Mouse (Mus musculus) intestine, embryonic 14.5 days (tissue): ENCODE data around the gene Cpm. TPM values are rescaled to one million over a fixed set of nuclear protein-coding genes. Genes with fewer than 3 reads are reported as not detected.

ENCODE experiments used
- ATAC-seq: fragments of 200-750 bp; cut with Nextera tagmentation; replicated peaks from 2 replicates; pipeline ENCODE4 v1.8.0; 2017; ENCODE audit warnings: low read depth, moderate number of reproducible peaks, moderate TSS enrichment, moderate library complexity; ENCODE audit not compliant: low FRiP score, low TSS enrichment
- DNase-seq: peaks from one replicate; pipeline ENCODE4 v3.0.0-alpha.2; 2018; ENCODE audit warnings: low spot score
- H3K27ac ChIP-seq: fragments of 300-500 bp; sonication (generic); 2 replicates; pipeline ENCODE4 v1.5.1; 2014; ENCODE audit warnings: low read depth, mild to moderate bottlenecking, control low read depth
- H3K27me3 ChIP-seq: fragments of 300-500 bp; sonication (generic); replicated peaks from 2 replicates; pipeline ENCODE4 v1.6.1; 2014; ENCODE audit warnings: low read length, control low read depth; ENCODE audit not compliant: control insufficient read depth, insufficient read depth
- H3K36me3 ChIP-seq: fragments of 300-500 bp; sonication (generic); 2 replicates; pipeline ENCODE4 v1.6.1; 2014; ENCODE audit warnings: low read length, control low read depth; ENCODE audit not compliant: control insufficient read depth, insufficient read depth
- H3K4me1 ChIP-seq: fragments of 300-500 bp; sonication (generic); replicated peaks from 2 replicates; pipeline ENCODE4 v1.6.1; 2014; ENCODE audit warnings: low read length, control low read depth, mixed read lengths; ENCODE audit not compliant: control insufficient read depth, insufficient read depth
- H3K4me2 ChIP-seq: fragments of 300-500 bp; sonication (generic); 2 replicates; pipeline ENCODE4 v1.6.1; 2014; ENCODE audit warnings: low read length
- H3K4me3 ChIP-seq: fragments of 300-500 bp; sonication (generic); 2 replicates; pipeline ENCODE4 v1.5.1; 2014; ENCODE audit warnings: low read depth, low read length, control low read depth, mixed read lengths
- H3K9ac ChIP-seq: fragments of 300-500 bp; sonication (generic); 2 replicates; pipeline ENCODE4 v1.6.1; 2014; ENCODE audit warnings: mild to moderate bottlenecking, low read length
- H3K9me3 ChIP-seq: fragments of 300-500 bp; sonication (generic); 2 replicates; pipeline ENCODE4 v1.6.1; 2016; ENCODE audit warnings: low read length, control low read depth; ENCODE audit not compliant: control insufficient read depth
- WGBS: fragments of 180-500 bp; shearing (Covaris S2); extraction: QIAGEN DNeasy Blood & Tissue Kit; methylation state at CpG from one replicate; pipeline ENCODE4 v1.1.7; 2014; 5-methylcytosine and 5-hydroxymethylcytosine counted together
- polyA plus RNA-seq: library from polyadenylated mRNA; unstranded; fragments of >200 nt; fragmentation: Nextera tagmentation; extraction: Ambion mirVana; gene quantifications from 2 replicates; pipeline ENCODE4 v1.2.1, GENCODE M21; 2014

Cpm gene
- polyA plus RNA-seq, 1 experiment from 2014 or later, result 66.6 TPM

DNA sequence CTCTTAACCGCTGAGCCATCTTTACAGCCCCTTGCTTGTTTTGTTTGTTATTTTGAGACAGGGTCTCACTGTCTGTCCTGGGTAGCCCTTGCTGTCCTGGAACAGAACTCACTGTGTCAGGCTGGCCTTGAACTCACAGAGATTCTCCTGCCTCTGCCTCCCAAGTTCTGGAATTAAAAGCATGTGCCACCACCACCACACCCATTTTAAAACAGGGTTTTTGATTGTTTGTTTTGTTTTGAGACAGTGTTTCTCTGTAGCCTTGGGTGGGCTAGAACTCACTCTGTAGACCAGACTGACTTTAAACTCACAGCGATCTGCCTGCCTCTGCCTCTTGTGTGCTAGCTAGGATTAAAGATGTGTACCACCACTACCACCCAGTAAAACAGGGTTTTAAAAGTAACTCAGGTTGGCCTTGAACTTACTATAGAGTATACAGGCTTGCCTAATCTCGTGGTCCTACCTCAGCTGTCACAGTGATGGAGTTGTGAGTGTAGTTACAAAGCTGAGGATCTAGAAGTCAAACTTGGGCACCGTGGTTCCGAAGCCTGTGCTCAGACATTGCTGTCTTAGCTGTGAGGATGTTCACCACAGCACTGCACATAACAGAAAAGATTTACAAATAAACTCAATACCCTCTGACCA is 4.4 kb downstream of the Cpm start:
- Histone ChIP-seq H3K27ac (no peak overlapping the region), H3K4me2 (no peak overlapping the region), H3K27me3 (peaks cover 24% of the 10 kb centered on the region), H3K9ac (no peak overlapping the region), H3K4me3 (no peak overlapping the region), H3K36me3 (no peaks in the 10 kb centered on the region), H3K4me1 (0 out of 2 replicates have a peak, but pooled peaks cover 3% of the 10 kb centered on the region), H3K9me3 (no peaks in the 10 kb centered on the region)
- no peak for DNase-seq
- 87% methylated on average over 5 of the region's 5 CpGs for WGBS
- no peak for ATAC-seq

GRCm38 (mm10) chr10:117634323-117635030 is 5.2 kb downstream of the Cpm start:
- no peak for DNase-seq
- H3K9me3 ChIP-seq, result no peaks in the 10 kb centered on the region
- H3K4me3 ChIP-seq, result no peak overlapping the region
- 85% methylated on average over 10 of the region's 10 CpGs for WGBS
- ATAC-seq, result no peak
- H3K9ac ChIP-seq, result no peak overlapping the region
- no peak overlapping the region for H3K27ac ChIP-seq
- no peaks in the 10 kb centered on the region for H3K4me1 ChIP-seq
- peaks cover 21% of the 10 kb centered on the region for H3K27me3 ChIP-seq
- no peak overlapping the region for H3K4me2 ChIP-seq
- H3K36me3 ChIP-seq, result no peaks in the 10 kb centered on the region

DNA sequence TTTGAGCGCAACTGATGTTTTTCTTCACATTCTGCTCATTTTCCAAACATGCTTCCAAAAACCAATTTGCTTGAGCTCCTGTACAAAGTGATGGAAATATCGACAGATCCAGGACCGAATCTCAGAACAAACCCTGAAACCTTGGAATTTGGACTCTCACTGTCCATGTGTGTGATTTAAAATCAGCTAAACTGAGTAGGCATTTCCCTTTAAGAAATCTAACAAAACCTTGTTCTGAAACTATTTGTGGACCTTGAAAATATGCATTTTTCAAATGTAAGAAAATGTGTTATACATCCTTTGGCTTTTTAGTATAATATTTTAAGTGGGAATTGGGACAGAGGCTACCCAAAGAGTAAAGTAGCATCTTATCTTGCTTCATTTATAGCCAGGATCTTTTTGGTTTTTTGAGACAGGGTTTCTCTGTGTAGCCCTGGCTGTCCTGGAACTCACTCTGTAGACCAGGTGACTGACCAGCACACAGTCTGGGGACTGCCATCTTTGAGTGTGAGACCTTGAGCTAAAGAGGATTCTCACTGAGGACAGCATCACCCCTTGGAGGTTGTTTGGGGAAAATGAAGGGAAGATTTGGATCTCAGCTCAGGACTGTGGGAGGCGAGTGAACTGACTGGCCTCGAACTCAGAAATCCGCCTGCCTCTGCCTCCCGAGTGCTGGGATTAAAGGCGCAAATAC is 5.9 kb downstream of the Cpm start:
- Histone ChIP-seq H3K27me3 (peaks cover 15% of the 10 kb centered on the region), H3K4me1 (no peaks in the 10 kb centered on the region), H3K4me3 (no peak overlapping the region), H3K9ac (no peak overlapping the region), H3K9me3 (no peaks in the 10 kb centered on the region), H3K4me2 (no peak overlapping the region), H3K27ac (no peak overlapping the region), H3K36me3 (no peaks in the 10 kb centered on the region)
- WGBS, result 93% methylated on average over 8 of the region's 8 CpGs
- DNase-seq (no peak), ATAC-seq (no peak)

GRCm38 (mm10) chr10:117635823-117636589 is 6.7 kb downstream of the Cpm start:
- ATAC-seq, result no peak
- Histone ChIP-seq H3K4me1 (no peaks in the 10 kb centered on the region), H3K9me3 (no peaks in the 10 kb centered on the region), H3K36me3 (no peaks in the 10 kb centered on the region), H3K27me3 (peaks cover 8% of the 10 kb centered on the region; the same call in 1 of the 2 replicates), H3K9ac (no peak overlapping the region), H3K4me3 (no peak overlapping the region), H3K4me2 (no peak overlapping the region), H3K27ac (no peak overlapping the region)
- DNase-seq, result no peak
- 80% methylated on average over 3 of the region's 3 CpGs for WGBS

DNA sequence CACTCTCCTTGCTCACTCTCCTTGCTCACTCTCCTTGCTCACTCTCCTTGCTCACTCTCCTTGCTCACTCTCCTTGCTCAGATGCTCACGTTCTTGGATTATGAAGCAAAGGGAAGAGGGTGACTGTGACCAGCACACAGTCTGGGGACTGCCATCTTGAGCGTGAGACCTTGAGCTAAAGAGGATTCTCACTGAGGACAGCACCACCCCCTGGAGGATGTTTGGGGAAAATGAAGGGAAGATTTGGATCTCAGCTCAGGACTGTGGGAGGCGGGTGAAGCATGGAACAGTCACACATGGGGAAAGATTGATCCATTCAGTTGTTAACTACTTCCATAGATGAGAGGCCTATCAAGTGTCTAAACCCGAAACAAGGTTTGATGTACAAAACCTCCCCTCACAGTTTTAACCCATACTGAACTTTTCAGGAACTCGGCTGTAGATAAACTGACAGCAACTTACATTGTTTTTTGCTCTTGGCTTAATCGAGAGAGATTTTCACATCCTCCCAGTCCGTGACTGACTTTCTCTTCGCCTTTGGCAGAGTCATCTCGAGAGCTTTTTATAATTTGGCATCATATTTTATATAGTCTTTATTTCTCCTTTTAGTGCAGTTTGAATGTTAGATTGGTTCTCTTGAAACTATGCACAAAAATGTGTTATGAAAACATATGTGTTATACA is 7.9 kb downstream of the Cpm start:
- H3K4me3 ChIP-seq, result no peak overlapping the region
- no peaks in the 10 kb centered on the region for H3K36me3 ChIP-seq
- ATAC-seq, result no peak
- no peaks in the 10 kb centered on the region for H3K9me3 ChIP-seq
- H3K27ac ChIP-seq, result no peak overlapping the region
- 71% methylated on average over 9 of the region's 9 CpGs for WGBS
- no peak overlapping the region for H3K9ac ChIP-seq
- no peaks in the 10 kb centered on the region for H3K27me3 ChIP-seq
- no peaks in the 10 kb centered on the region for H3K4me1 ChIP-seq
- no peak overlapping the region for H3K4me2 ChIP-seq
- DNase-seq, result no peak

DNA sequence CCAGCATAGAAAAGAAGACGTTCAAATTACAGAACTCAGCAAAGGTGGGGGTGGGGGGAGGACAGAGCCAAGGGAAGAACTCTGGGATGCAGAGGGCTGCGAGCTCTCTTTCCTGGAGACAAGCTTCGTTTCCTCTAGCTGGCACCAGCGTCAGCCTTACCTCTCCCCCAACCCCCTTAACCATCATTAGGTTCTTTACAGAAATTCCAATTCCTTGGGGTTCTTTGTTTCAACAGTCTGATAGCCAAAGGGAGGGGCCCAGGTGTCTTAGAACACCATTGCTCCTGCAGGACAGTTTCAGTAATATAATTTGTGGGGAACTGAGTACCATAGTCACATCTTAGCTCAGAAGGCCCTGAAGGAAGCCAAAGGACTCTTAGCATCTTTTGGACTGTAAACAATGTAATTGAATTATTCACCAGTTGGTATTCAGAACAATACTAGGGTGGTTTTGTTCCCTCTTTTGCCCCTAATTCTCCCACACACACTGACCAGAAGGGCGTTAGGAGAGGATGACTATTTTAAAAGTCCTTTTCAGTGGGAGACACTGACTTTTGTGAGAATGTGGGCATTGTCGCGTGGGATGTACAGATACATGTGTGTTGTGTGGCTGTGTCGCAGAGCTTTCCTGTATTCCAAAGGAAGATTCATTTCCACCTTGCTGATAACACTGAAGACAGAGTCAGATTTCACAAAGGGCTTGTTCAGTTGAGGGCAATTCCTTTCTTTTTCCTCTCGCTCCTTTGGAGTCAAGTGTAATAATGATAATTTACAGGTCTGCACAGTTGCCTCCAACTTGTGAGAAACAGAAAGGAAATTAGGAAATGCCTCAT is 8.7 kb downstream of the Cpm start:
- Histone ChIP-seq H3K36me3 (no peaks in the 10 kb centered on the region), H3K27ac (no peak overlapping the region), H3K27me3 (no peaks in the 10 kb centered on the region), H3K4me3 (no peak overlapping the region), H3K4me2 (no peak overlapping the region), H3K4me1 (no peaks in the 10 kb centered on the region), H3K9ac (no peak overlapping the region), H3K9me3 (no peaks in the 10 kb centered on the region)
- DNase-seq (no peak), ATAC-seq (no peak)
- WGBS, result 73% methylated on average over 9 of the region's 9 CpGs

DNA sequence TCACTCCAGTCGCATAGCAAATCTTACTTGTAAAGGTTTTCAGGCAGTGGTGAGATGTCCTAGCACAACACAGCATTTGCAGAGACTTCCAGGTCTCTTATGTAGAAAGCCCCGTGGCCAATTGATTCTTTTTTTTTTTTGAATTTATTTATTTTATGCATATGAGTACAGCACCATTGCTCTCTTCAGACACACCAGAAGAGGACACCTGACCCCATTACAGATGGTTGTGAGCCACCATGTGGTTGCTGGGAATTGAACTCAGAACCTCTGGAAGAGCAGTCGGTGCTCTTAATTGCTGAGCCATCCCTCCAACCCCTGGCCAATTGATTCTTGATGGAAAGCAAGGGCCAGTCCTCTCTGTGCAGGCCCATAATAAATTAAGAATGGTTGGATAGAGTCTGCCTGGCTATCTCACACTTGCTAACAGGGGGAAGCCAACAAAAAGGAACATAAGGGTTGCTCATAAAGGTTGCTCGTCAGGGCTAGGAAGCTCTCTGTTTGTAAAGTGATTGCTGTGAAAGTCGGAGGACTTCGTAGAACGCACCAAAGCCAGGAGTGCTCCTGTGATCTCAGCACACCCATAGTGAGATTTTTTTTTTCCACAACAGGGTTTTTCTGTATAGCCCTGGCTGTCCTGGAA is 9.4 kb downstream of the Cpm start:
- Histone ChIP-seq H3K4me2 (no peak overlapping the region), H3K27me3 (no peaks in the 10 kb centered on the region), H3K9ac (no peak overlapping the region), H3K27ac (no peak overlapping the region), H3K4me3 (no peak overlapping the region), H3K36me3 (no peaks in the 10 kb centered on the region), H3K4me1 (no peaks in the 10 kb centered on the region), H3K9me3 (no peaks in the 10 kb centered on the region)
- no peak for DNase-seq
- ATAC-seq, result no peak
- 88% methylated on average over 7 of the region's 7 CpGs for WGBS
